Mouse (Mus musculus): Measurements from ENCODE around the gene Ano3.

DNA sequence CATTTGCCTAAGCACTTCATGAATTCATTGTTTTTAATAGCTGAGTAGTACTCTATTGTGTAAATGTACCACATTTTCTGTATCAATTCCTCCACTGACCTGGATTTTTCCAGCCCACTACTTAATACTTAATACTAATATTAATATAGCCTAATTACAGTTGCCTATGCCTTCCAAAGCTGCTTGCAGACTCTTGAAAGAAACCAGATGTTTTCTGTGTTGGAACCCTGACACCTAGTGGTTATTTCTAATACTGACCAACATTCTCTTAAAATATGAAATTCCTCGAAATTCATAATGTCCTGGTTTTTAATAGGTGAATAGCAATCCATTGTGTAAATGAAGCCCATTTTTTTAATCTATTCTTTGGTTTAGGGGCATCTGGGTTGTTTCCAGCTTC lies 31.0 kb upstream of the Ano3 start:
- TF ChIP-seq ZMIZ1 (IDR thresholded peaks at IDR 0.05; ENCODE audit: low read depth, low read length) (no peak), CHD2 (IDR thresholded peaks at IDR 0.05; ENCODE audit: low read length) (no peak), POLR2A (IDR thresholded peaks at IDR 0.05; ENCODE audit: low read depth, low read length) (no peak)

Data from CH12.LX (cell line).